Mouse (Mus musculus) heart, embryonic 15.5 days (tissue): ENCODE data around the gene Pls3. TPM values are rescaled to one million over a fixed set of nuclear protein-coding genes. Genes with fewer than 3 reads are reported as not detected.

Experiments used
- ATAC-seq: fragments of 200-750 bp; cut with Nextera tagmentation; replicated peaks from 2 replicates; pipeline ENCODE4 v1.8.0; 2017; ENCODE audit warnings: low read depth, moderate TSS enrichment; ENCODE audit not compliant: insufficient number of reproducible peaks, insufficient read depth, low FRiP score
- H3K27ac ChIP-seq: fragments of 300-500 bp; sonication (generic); 2 replicates; pipeline ENCODE4 v1.5.1; 2015; ENCODE audit warnings: mild to moderate bottlenecking, inconsistent platforms
- H3K27me3 ChIP-seq: fragments of 300-500 bp; sonication (generic); 2 replicates; pipeline ENCODE4 v1.6.1; 2015; ENCODE audit warnings: inconsistent platforms
- H3K36me3 ChIP-seq: fragments of 300-500 bp; sonication (generic); 2 replicates; pipeline ENCODE4 v1.6.1; 2015; ENCODE audit warnings: mild to moderate bottlenecking, inconsistent platforms
- H3K4me1 ChIP-seq: fragments of 300-500 bp; sonication (generic); replicated peaks from 2 replicates; pipeline ENCODE4 v1.6.1; 2015; ENCODE audit warnings: inconsistent platforms
- H3K4me2 ChIP-seq: fragments of 300-500 bp; sonication (generic); 2 replicates; pipeline ENCODE4 v1.6.1; 2015; ENCODE audit warnings: inconsistent platforms, mild to moderate bottlenecking, moderate library complexity
- H3K4me3 ChIP-seq: fragments of 300-500 bp; sonication (generic); 2 replicates; pipeline ENCODE4 v1.5.1; 2015; ENCODE audit warnings: mild to moderate bottlenecking, inconsistent platforms
- H3K9ac ChIP-seq: fragments of 300-500 bp; sonication (generic); 2 replicates; pipeline ENCODE4 v1.6.1; 2015; ENCODE audit warnings: mild to moderate bottlenecking, inconsistent platforms
- H3K9me3 ChIP-seq: fragments of 300-500 bp; sonication (generic); replicated peaks from 2 replicates; pipeline ENCODE4 v1.6.1; 2016; ENCODE audit warnings: inconsistent platforms
- WGBS: fragments of 180-500 bp; shearing (Covaris S2); methylation state at CpG from one replicate; pipeline ENCODE4 v1.1.7; 2015; ENCODE audit warnings: mixed read lengths; 5-methylcytosine and 5-hydroxymethylcytosine counted together
- polyA plus RNA-seq: library from polyadenylated mRNA; unstranded; fragments of >200 nt; fragmentation: Nextera tagmentation; extraction: Ambion mirVana; gene quantifications from 2 replicates; pipeline ENCODE4 v1.2.1, GENCODE M21; 2015

The Pls3 gene
- polyA plus RNA-seq, result 68.2 and 74.1 TPM in 2 replicates

DNA sequence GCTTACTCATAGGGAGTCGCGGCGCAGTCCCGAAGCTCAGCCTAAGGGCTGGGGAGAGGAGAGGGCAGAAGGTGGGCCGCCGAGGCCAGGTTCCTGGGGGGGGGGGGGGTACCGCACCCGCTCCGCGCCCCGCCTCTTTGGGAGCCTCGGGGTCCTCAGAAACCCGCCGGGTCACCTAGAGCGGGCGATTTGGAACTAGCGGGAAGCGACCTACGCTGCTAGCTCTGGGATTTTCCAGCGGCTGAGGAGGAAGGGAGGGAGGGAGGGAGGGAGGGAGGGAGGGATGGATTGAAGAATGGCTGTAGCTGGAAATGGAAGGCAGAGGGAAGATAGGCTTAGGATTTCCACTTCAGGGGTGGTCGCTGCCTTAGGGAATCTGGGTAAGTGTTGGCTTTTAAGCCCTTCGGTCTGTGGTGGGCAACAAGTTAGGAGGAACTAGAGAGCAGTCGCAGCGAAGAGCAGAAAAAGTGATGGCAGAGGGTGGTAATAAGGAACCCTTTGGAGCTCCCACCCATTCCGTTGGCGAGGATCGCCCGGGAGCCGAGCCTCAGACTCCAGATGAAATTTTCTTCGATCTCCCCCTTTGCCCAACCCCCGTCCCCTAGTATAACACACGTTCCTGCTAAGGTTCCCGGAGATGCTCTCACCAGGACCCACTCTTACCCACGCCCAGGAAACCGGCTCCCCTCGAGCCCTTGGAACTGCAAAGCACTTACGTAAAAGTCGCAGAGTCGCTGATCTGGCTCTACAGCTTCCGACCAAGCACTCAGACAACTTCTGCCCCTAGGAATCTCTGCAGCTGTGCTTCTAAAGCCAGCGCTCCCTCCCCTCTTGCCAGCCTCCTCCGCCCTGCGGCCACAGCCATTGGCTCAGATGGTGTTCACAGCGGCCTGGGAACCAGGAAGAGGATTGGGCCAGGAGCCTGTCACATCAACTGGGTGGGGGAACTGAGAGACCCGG lies at the start of gene Pls3:
TSS of gene Pls3 (minus strand) at position 851 of the 960 bp plus-strand sequence.
- Histone ChIP-seq H3K9me3 (no peaks in the 10 kb centered on the region), H3K27me3 (no peaks in the 10 kb centered on the region), H3K9ac (peak within 1 kb of the TSS; percentile 64), H3K36me3 (no peaks in the 10 kb centered on the region), H3K4me2 (peak within 1 kb of the TSS; percentile 61), H3K4me1 (0 out of 2 replicates have a peak, but pooled peaks cover 3% of the 10 kb centered on the region), H3K4me3 (peak within 1 kb of the TSS; percentile 64), H3K27ac (peak within 1 kb of the TSS; percentile 88)
- WGBS, result 9% methylated on average over 45 of the region's 45 CpGs
- peak; percentile 96 for ATAC-seq

GRCm38 (mm10) chrX:75895716-75896115 lies 20.7 kb upstream of the Pls3 start:
- no peaks in the 10 kb centered on the region for H3K9me3 ChIP-seq
- WGBS, result 50% methylated on average over 6 of the region's 6 CpGs
- no peak overlapping the region for H3K9ac ChIP-seq
- no peaks in the 10 kb centered on the region for H3K36me3 ChIP-seq
- H3K4me1 ChIP-seq, result no peaks in the 10 kb centered on the region
- H3K4me2 ChIP-seq, result no peak overlapping the region
- no peak overlapping the region for H3K27ac ChIP-seq
- no peaks in the 10 kb centered on the region for H3K27me3 ChIP-seq
- ATAC-seq, result no peak
- no peak overlapping the region for H3K4me3 ChIP-seq

- H3K9ac ChIP-seq, result no peak overlapping the region
- no peak for ATAC-seq
- H3K4me2 ChIP-seq, result peak overlapping the region; percentile 61
- 0 out of 2 replicates have a peak, but pooled peaks cover 3% of the 10 kb centered on the region for H3K4me1 ChIP-seq
- H3K27me3 ChIP-seq, result no peaks in the 10 kb centered on the region
- 16% methylated on average over 5 of the region's 5 CpGs for whole genome bisulfite sequencing
- no peaks in the 10 kb centered on the region for H3K36me3 ChIP-seq
- H3K4me3 ChIP-seq, result peak overlapping the region; percentile 64
- no peaks in the 10 kb centered on the region for H3K9me3 ChIP-seq
- H3K27ac ChIP-seq, result no peak overlapping the region
These were observed 584 bp upstream of the Pls3 start for GRCm38 (mm10) chrX:75875566-75875965.

DNA sequence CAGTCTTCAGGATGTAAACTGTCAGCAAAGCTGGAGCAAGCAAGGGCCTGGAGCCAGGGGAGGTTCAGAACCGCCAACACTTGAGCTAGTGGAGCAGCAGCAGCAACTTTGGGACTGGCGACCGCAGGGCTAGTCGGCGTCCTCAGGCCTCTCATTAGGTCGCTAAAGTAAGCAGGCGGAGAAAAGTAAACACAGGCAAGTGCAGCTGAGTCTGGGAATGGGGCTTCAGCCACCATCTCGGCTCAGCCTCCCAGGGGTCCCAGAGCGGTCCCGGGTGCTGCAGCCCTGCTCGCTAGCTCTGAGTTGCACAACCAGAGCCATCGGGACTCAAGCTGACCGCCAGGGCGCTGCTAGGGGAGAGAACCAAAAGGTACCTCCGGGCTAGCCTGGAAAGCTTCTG lies 1.2 kb downstream of the Pls3 start:
- H3K4me2 ChIP-seq, result peak overlapping the region; percentile 61
- no peaks in the 10 kb centered on the region for H3K9me3 ChIP-seq
- no peaks in the 10 kb centered on the region for H3K36me3 ChIP-seq
- H3K4me3 ChIP-seq, result peak overlapping the region; percentile 64
- WGBS, result 8% methylated on average over 15 of the region's 15 CpGs
- H3K27ac ChIP-seq, result peak overlapping the region; percentile 88
- H3K27me3 ChIP-seq, result no peaks in the 10 kb centered on the region
- H3K9ac ChIP-seq, result peak overlapping the region; percentile 64
- ATAC-seq, result 0 out of 2 replicates have a peak, but pooled peaks have one; percentile 49
- H3K4me1 ChIP-seq, result 0 out of 2 replicates have a peak, but pooled peaks cover 3% of the 10 kb centered on the region

- no peak for ATAC-seq
- Histone ChIP-seq H3K27ac (no peak overlapping the region), H3K9me3 (no peaks in the 10 kb centered on the region), H3K9ac (no peak overlapping the region), H3K4me1 (0 out of 2 replicates have a peak, but pooled peaks cover 3% of the 10 kb centered on the region), H3K4me3 (peak overlapping the region; percentile 64), H3K4me2 (peak overlapping the region; percentile 61), H3K36me3 (no peaks in the 10 kb centered on the region), H3K27me3 (no peaks in the 10 kb centered on the region)
- 44% methylated on average over 4 of the region's 4 CpGs for WGBS
These were observed 1.7 kb downstream of the Pls3 start for GRCm38 (mm10) chrX:75873253-75873652.

GRCm38 (mm10) chrX:75871855-75872254 lies 3.1 kb downstream of the Pls3 start:
- WGBS, result 81% methylated on average over 2 of the region's 2 CpGs
- Histone ChIP-seq H3K36me3 (no peaks in the 10 kb centered on the region), H3K9ac (no peak overlapping the region), H3K4me2 (no peak overlapping the region), H3K4me3 (no peak overlapping the region), H3K27ac (no peak overlapping the region), H3K9me3 (no peaks in the 10 kb centered on the region), H3K27me3 (no peaks in the 10 kb centered on the region), H3K4me1 (0 out of 2 replicates have a peak, but pooled peaks cover 3% of the 10 kb centered on the region)
- no peak for ATAC-seq

GRCm38 (mm10) chrX:75861715-75862114 lies 13.3 kb downstream of the Pls3 start:
- H3K4me1 ChIP-seq, result no peaks in the 10 kb centered on the region
- H3K9me3 ChIP-seq, result no peaks in the 10 kb centered on the region
- no peak for ATAC-seq
- no peaks in the 10 kb centered on the region for H3K27me3 ChIP-seq
- no peak overlapping the region for H3K4me2 ChIP-seq
- H3K4me3 ChIP-seq, result no peak overlapping the region
- WGBS, result 72% methylated on average over 3 of the region's 3 CpGs
- H3K9ac ChIP-seq, result no peak overlapping the region
- H3K27ac ChIP-seq, result no peak overlapping the region
- no peaks in the 10 kb centered on the region for H3K36me3 ChIP-seq

GRCm38 (mm10) chrX:75854294-75854693 lies 20.7 kb downstream of the Pls3 start:
- no peak overlapping the region for H3K4me3 ChIP-seq

DNA sequence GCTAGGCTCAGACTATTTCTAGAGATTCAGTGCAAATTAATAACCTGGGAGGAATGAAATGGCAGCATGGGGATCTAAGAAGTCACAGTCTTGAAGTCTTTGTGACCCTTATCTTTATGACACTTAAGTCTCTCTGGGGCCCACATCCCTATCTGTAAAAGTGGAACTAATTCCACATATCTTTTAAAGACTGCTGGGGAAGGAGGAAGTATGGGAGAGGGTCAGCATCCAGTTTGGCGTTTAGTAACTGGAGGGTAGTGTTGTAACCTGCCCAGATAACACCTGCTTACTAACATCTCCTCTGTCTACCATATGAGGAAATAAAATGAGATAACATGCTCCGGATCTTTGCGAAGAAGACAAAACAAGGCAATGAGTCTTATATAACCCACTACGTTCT lies 30.7 kb downstream of the Pls3 start:
- Histone ChIP-seq H3K4me1 (0 out of 2 replicates have a peak, but pooled peaks cover 2% of the 10 kb centered on the region), H3K36me3 (no peaks in the 10 kb centered on the region), H3K9me3 (no peaks in the 10 kb centered on the region), H3K27ac (no peak overlapping the region), H3K9ac (no peak overlapping the region), H3K4me3 (no peak overlapping the region), H3K4me2 (no peak overlapping the region), H3K27me3 (no peaks in the 10 kb centered on the region)
- no peak for ATAC-seq
- WGBS, result 67% methylated on average over 4 of the region's 4 CpGs

More at GRCm38 (mm10) chrX:75854294-75854693, 20.7 kb downstream of the Pls3 start:
- WGBS, result 92% methylated on average over 3 of the region's 3 CpGs
- no peak overlapping the region for H3K4me2 ChIP-seq
- ATAC-seq, result no peak
- no peaks in the 10 kb centered on the region for H3K9me3 ChIP-seq
- H3K27ac ChIP-seq, result no peak overlapping the region
- no peaks in the 10 kb centered on the region for H3K36me3 ChIP-seq
- H3K9ac ChIP-seq, result no peak overlapping the region
- no peaks in the 10 kb centered on the region for H3K27me3 ChIP-seq
- H3K4me1 ChIP-seq, result no peaks in the 10 kb centered on the region

GRCm38 (mm10) chrX:75842835-75843234 lies 32.1 kb downstream of the Pls3 start:
- no peak overlapping the region for H3K4me2 ChIP-seq
- H3K4me3 ChIP-seq, result no peak overlapping the region

GRCm38 (mm10) chrX:75842120-75842519 lies 32.9 kb downstream of the Pls3 start:
- no peaks in the 10 kb centered on the region for H3K36me3 ChIP-seq
- H3K4me3 ChIP-seq, result no peak overlapping the region
- no peaks in the 10 kb centered on the region for H3K27me3 ChIP-seq
- 58% methylated on average over 2 of the region's 2 CpGs for WGBS
- no peaks in the 10 kb centered on the region for H3K9me3 ChIP-seq
- H3K4me2 ChIP-seq, result no peak overlapping the region
- no peak overlapping the region for H3K9ac ChIP-seq
- no peak for ATAC-seq
- no peak overlapping the region for H3K27ac ChIP-seq
- H3K4me1 ChIP-seq, result 0 out of 2 replicates have a peak, but pooled peaks cover 2% of the 10 kb centered on the region

More at GRCm38 (mm10) chrX:75842835-75843234, 32.1 kb downstream of the Pls3 start:
- Histone ChIP-seq H3K36me3 (no peaks in the 10 kb centered on the region), H3K27ac (peak overlapping the region; percentile 43), H3K9ac (no peak overlapping the region), H3K27me3 (no peaks in the 10 kb centered on the region), H3K4me1 (0 out of 2 replicates have a peak, but pooled peaks cover 2% of the 10 kb centered on the region), H3K9me3 (no peaks in the 10 kb centered on the region)
- ATAC-seq, result no peak
- 52% methylated on average over 9 of the region's 9 CpGs for WGBS
